Mouse (Mus musculus) v-Abl transformed pro-B cells (cell line): Measurements from ENCODE around the gene Gm13199.

ENCODE experiments used
- in situ Hi-C, 2 experiments: fragments of 400-800 bp; cut with MboI; formaldehyde crosslinking; loops; one replicate each; pipeline ENCODE4 v1.15.1; 2025; ENCODE audit not compliant: unreplicated experiment in 2 of 2

Gm13199 gene

GRCm38 (mm10) chr2:5824685-5825084 is 38.0 kb downstream of the Gm13199 start:
- in situ Hi-C loops: loop anchor here in 1 of 2 experiments (5.0 kb wide), 1 partner anchor 737 kb away; no protein-coding TSS in a partner anchor

DNA sequence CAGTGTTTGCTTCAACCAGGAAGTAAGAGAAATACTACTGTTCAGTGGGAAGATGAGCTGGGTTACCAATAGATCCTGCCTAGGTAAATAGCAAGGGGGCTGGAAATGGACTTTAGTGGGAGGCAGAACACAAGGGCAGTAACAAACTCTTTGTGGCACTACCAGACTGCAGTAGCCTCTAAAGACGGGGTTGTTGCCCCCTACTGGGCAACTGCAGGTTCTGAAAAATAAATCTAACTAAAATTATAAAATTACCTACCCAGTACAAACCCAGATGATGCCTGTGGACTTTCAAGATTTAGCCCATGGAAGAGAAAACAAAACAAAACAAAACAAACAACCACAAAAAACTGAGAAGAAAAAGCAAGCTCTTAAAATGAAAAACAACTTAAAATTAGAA is 38.5 kb downstream of the Gm13199 start:
- in situ Hi-C loops: loop anchor here in 1 of 2 experiments (5.0 kb wide), 1 partner anchor 737 kb away; no protein-coding TSS in a partner anchor

GRCm38 (mm10) chr2:5822449-5822848 is 40.3 kb downstream of the Gm13199 start:
- in situ Hi-C loops: loop anchor here in 1 of 2 experiments (5.0 kb wide), 1 partner anchor 735 kb away; no protein-coding TSS in a partner anchor

DNA sequence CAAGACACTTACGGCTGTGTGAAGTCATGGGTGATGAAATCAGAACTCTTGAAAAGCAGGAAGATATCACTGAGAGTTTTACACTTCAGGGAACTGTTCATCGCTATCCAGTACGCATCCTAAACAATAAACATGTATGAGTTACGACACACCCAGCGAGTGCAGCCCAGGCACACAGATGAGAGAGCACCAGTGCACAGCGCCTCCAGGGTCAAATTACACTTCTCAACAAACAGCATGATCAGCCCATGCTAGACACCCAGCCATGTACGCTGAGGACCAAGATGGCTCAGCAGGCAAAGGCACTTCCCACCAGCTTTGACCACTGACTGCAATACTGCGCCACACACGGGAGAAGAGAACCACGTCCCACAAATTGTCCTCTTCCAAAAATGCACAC is 41.5 kb downstream of the Gm13199 start:
- in situ Hi-C loops: loop anchor here in 1 of 2 experiments (5.0 kb wide), 1 partner anchor 734 kb away; no protein-coding TSS in a partner anchor
